Mouse (Mus musculus): Measurements from ENCODE around the gene Aldh6a1.

GRCm38 (mm10) chr12:84448181-84448580, 2.6 kb downstream of the Aldh6a1 start:
- TF ChIP-seq CTCF (IDR thresholded peaks at IDR 0.05; ENCODE audit: extremely low read depth, insufficient read depth, insufficient read length, insufficient replicate concordance) (no peak), POLR2A (IDR thresholded peaks at IDR 0.05; ENCODE audit: low read depth, low read length) (no peak)

Measured in spleen, adult 2 months (tissue).